Mouse (Mus musculus): ENCODE data around the gene Dnajc7. TPM values are rescaled to one million over a fixed set of nuclear protein-coding genes. Genes with fewer than 3 reads are reported as not detected.

Dnajc7 gene
- polyA plus RNA-seq, 1 experiment from 2014 or later = 289 TPM

GRCm38 (mm10) chr11:100609355-100609996, 10.5 kb downstream of the Dnajc7 start:
- Histone ChIP-seq H3K4me1 (ENCODE audit: control insufficient read depth, insufficient read depth, low read length) (peaks cover 7% of the 10 kb centered on the region; the same call in 1 of the 2 replicates), H3K4me3 (ENCODE audit: low read depth, low read length) (no peak overlapping the region), H3K9me3 (replicated peaks; ENCODE audit: control insufficient read depth, low read length, poor library complexity, severe bottlenecking) (no peaks in the 10 kb centered on the region), H3K36me3 (ENCODE audit: control insufficient read depth, insufficient read depth, low read length) (no peaks in the 10 kb centered on the region), H3K27me3 (ENCODE audit: control insufficient read depth, insufficient read depth, low read depth, low read length) (no peaks in the 10 kb centered on the region), H3K27ac (ENCODE audit: low read length) (peak overlapping the region; percentile 5; the same call in 1 of the 2 replicates), H3K4me2 (ENCODE audit: low read length) (no peak overlapping the region), H3K9ac (ENCODE audit: low read depth, low read length) (no peak overlapping the region)
- ATAC-seq = no peak
- 82% methylated on average over 5 of the region's 5 CpGs for WGBS

DNA sequence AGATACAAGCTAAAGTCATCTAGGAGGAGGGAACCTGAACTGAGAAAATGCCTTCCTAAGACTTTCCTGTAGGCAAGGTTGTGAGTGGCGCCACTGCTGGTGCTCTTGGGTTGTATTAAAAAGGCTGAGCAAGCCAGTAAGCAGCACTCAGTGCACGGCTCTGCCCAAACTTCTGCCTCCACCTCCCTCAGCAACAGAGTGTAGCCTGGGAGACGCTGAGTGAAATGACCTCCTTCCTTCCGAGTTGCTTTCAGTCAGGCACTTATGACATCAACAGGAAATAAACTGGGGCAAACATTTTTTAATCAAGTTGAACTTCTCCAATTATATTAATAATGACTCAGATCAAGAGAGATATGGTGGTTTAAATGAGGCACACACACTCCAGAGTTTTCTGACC, 11.2 kb downstream of the Dnajc7 start:
- H3K4me3 ChIP-seq (ENCODE audit: low read depth, low read length) = no peak overlapping the region
- ATAC-seq = no peak
- no peak overlapping the region for H3K4me2 ChIP-seq (ENCODE audit: low read length)
- peaks cover 8% of the 10 kb centered on the region; the same call in 1 of the 2 replicates for H3K4me1 ChIP-seq (ENCODE audit: control insufficient read depth, insufficient read depth, low read length)
- whole genome bisulfite sequencing = 76% methylated on average over 4 of the region's 4 CpGs
- H3K9me3 ChIP-seq (replicated peaks; ENCODE audit: control insufficient read depth, low read length, poor library complexity, severe bottlenecking) = no peaks in the 10 kb centered on the region
- no peak overlapping the region for H3K27ac ChIP-seq (ENCODE audit: low read length)
- H3K36me3 ChIP-seq (ENCODE audit: control insufficient read depth, insufficient read depth, low read length) = no peaks in the 10 kb centered on the region
- H3K27me3 ChIP-seq (ENCODE audit: control insufficient read depth, insufficient read depth, low read depth, low read length) = no peaks in the 10 kb centered on the region
- H3K9ac ChIP-seq (ENCODE audit: low read depth, low read length) = no peak overlapping the region

DNA sequence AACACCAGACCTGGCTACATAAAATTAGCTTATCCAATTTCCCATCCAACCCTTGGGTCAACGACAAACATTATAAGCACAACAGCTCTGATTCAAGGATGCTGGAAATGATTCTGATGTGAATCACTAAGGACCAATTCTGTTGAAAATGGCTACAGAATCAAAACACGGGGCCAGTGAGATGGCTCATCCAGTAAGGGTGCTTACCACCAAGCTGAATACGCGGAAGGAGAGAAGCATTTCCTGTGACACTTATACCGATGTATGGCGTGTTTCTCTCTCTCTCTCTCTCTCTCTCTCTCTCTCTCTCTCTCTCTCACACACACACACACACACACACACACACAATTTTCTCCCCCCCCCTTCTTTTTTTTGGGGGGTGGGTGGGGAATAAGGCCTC, 12.8 kb downstream of the Dnajc7 start:
- 87% methylated on average over 6 of the region's 6 CpGs for WGBS
- H3K4me3 ChIP-seq (ENCODE audit: low read depth, low read length) = no peak overlapping the region
- H3K4me1 ChIP-seq (ENCODE audit: control insufficient read depth, insufficient read depth, low read length) = peaks cover 8% of the 10 kb centered on the region; the same call in 1 of the 2 replicates
- H3K4me2 ChIP-seq (ENCODE audit: low read length) = no peak overlapping the region
- H3K9ac ChIP-seq (ENCODE audit: low read depth, low read length) = no peak overlapping the region
- no peak overlapping the region for H3K27ac ChIP-seq (ENCODE audit: low read length)
- H3K9me3 ChIP-seq (replicated peaks; ENCODE audit: control insufficient read depth, low read length, poor library complexity, severe bottlenecking) = no peaks in the 10 kb centered on the region
- no peak for ATAC-seq
- H3K27me3 ChIP-seq (ENCODE audit: control insufficient read depth, insufficient read depth, low read depth, low read length) = no peaks in the 10 kb centered on the region
- no peaks in the 10 kb centered on the region for H3K36me3 ChIP-seq (ENCODE audit: control insufficient read depth, insufficient read depth, low read length)

GRCm38 (mm10) chr11:100605451-100605850, 14.5 kb downstream of the Dnajc7 start:
- no peak overlapping the region for H3K27ac ChIP-seq (ENCODE audit: low read length)
- 79% methylated on average over 10 of the region's 10 CpGs for WGBS
- no peak for ATAC-seq

DNA sequence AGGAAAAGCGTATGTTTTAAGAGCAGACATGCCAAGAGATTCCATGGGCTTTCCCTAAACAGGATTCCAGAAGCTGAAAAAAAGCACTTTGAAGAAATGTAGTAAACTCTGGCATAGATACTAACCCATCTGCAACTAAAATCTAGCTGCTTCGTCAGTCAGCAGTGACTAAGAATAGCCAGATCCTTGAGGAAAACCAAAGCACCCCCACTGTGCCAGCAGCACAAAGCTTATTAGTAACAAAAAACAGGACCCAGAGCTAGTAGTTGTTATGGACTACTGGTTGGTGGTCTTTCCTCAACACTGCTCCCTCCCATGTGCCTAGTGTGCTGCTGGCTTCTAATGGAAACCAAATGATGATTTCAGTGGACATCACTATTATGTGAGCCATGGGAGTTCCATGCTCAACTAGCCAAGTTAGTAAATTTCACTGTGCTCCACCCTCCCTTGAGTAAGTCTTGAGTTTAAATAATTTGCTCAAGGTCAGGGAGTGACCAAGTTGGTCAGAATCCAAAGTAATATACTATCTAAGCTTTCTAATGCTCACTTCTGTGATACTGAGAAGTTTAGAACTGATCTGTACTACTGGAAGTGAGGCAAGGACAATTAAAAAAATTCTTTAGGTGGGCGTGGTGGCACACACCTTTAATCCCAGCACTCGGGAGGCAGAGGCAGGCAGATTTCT, 15.5 kb downstream of the Dnajc7 start:
- H3K4me1 ChIP-seq (ENCODE audit: control insufficient read depth, insufficient read depth, low read length) = 0 out of 2 replicates have a peak, but pooled peaks cover 6% of the 10 kb centered on the region
- H3K9ac ChIP-seq (ENCODE audit: low read depth, low read length) = no peak overlapping the region
- H3K9me3 ChIP-seq (replicated peaks; ENCODE audit: control insufficient read depth, low read length, poor library complexity, severe bottlenecking) = no peaks in the 10 kb centered on the region
- no peak for ATAC-seq
- H3K4me3 ChIP-seq (ENCODE audit: low read depth, low read length) = no peak overlapping the region
- no peak overlapping the region for H3K4me2 ChIP-seq (ENCODE audit: low read length)
- H3K27me3 ChIP-seq (ENCODE audit: control insufficient read depth, insufficient read depth, low read depth, low read length) = no peaks in the 10 kb centered on the region
- peak overlapping the region; percentile 4; the same call in 1 of the 2 replicates for H3K27ac ChIP-seq (ENCODE audit: low read length)
- 79% methylated on average over 4 of the region's 4 CpGs for WGBS
- H3K36me3 ChIP-seq (ENCODE audit: control insufficient read depth, insufficient read depth, low read length) = no peaks in the 10 kb centered on the region; the same call in 1 of the 2 replicates

More at GRCm38 (mm10) chr11:100605451-100605850, 14.5 kb downstream of the Dnajc7 start:
- Histone ChIP-seq H3K9ac (ENCODE audit: low read depth, low read length) (no peak overlapping the region), H3K36me3 (ENCODE audit: control insufficient read depth, insufficient read depth, low read length) (no peaks in the 10 kb centered on the region), H3K4me2 (ENCODE audit: low read length) (no peak overlapping the region), H3K27me3 (ENCODE audit: control insufficient read depth, insufficient read depth, low read depth, low read length) (no peaks in the 10 kb centered on the region), H3K4me3 (ENCODE audit: low read depth, low read length) (no peak overlapping the region), H3K9me3 (replicated peaks; ENCODE audit: control insufficient read depth, low read length, poor library complexity, severe bottlenecking) (no peaks in the 10 kb centered on the region), H3K4me1 (ENCODE audit: control insufficient read depth, insufficient read depth, low read length) (peaks cover 8% of the 10 kb centered on the region; the same call in 1 of the 2 replicates)

DNA sequence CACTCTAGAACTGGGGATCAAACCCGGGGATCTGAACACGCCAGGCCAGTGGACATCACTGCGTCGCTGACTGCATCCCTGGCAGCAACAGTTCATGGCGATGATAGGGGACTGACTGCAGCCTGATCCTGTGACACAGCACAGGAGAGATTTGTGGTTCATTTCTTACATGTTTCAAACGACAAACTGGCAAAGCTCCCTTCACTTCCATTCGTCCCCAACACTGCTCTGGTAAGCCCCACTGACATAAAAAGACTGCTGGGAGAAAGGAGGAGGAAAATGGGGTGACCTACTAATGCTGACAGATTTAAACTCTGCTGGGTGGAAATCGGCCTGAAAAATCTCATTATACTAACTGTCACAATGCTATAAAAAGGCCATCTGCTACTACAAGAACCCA, 16.2 kb downstream of the Dnajc7 start:
- H3K4me1 ChIP-seq (ENCODE audit: control insufficient read depth, insufficient read depth, low read length) = 0 out of 2 replicates have a peak, but pooled peaks cover 6% of the 10 kb centered on the region
- no peak overlapping the region for H3K27ac ChIP-seq (ENCODE audit: low read length)
- 69% methylated on average over 8 of the region's 8 CpGs for WGBS
- no peaks in the 10 kb centered on the region for H3K9me3 ChIP-seq (replicated peaks; ENCODE audit: control insufficient read depth, low read length, poor library complexity, severe bottlenecking)
- no peak for ATAC-seq
- H3K4me2 ChIP-seq (ENCODE audit: low read length) = no peak overlapping the region
- H3K27me3 ChIP-seq (ENCODE audit: control insufficient read depth, insufficient read depth, low read depth, low read length) = no peaks in the 10 kb centered on the region
- H3K4me3 ChIP-seq (ENCODE audit: low read depth, low read length) = no peak overlapping the region
- peaks cover 4% of the 10 kb centered on the region for H3K36me3 ChIP-seq (ENCODE audit: control insufficient read depth, insufficient read depth, low read length)
- H3K9ac ChIP-seq (ENCODE audit: low read depth, low read length) = no peak overlapping the region

DNA sequence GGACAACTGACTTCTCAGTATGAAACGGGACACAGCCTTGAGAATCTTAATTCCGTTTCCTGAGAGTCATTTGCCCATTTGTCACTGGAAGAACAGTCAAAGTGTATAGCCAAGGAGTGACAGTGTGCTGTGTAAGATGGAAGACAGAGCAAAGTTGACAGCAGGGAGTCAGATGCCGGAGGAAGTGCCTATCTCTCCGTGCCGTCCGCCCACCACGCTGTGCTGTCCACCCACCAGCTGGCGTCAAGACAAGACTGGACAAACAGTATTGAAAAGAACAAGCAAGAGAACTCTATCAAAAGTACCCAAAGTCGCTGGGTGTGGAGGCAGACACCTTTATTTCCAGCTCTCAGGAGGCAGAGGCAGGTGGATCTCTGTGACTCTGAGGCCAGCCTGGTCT, 16.8 kb downstream of the Dnajc7 start:
- Histone ChIP-seq H3K9ac (ENCODE audit: low read depth, low read length) (no peak overlapping the region), H3K4me1 (ENCODE audit: control insufficient read depth, insufficient read depth, low read length) (0 out of 2 replicates have a peak, but pooled peaks cover 6% of the 10 kb centered on the region), H3K9me3 (replicated peaks; ENCODE audit: control insufficient read depth, low read length, poor library complexity, severe bottlenecking) (no peaks in the 10 kb centered on the region), H3K27ac (ENCODE audit: low read length) (no peak overlapping the region), H3K4me3 (ENCODE audit: low read depth, low read length) (no peak overlapping the region), H3K4me2 (ENCODE audit: low read length) (no peak overlapping the region), H3K36me3 (ENCODE audit: control insufficient read depth, insufficient read depth, low read length) (peaks cover 5% of the 10 kb centered on the region), H3K27me3 (ENCODE audit: control insufficient read depth, insufficient read depth, low read depth, low read length) (no peaks in the 10 kb centered on the region)
- ATAC-seq = no peak
- WGBS = 93% methylated on average over 9 of the region's 9 CpGs

- H3K9ac ChIP-seq (ENCODE audit: low read depth, low read length) = no peak overlapping the region
- H3K9me3 ChIP-seq (replicated peaks; ENCODE audit: control insufficient read depth, low read length, poor library complexity, severe bottlenecking) = no peaks in the 10 kb centered on the region
- 0 out of 2 replicates have a peak, but pooled peaks cover 6% of the 10 kb centered on the region for H3K4me1 ChIP-seq (ENCODE audit: control insufficient read depth, insufficient read depth, low read length)
- H3K4me2 ChIP-seq (ENCODE audit: low read length) = no peak overlapping the region
- no peak for ATAC-seq
- H3K27ac ChIP-seq (ENCODE audit: low read length) = no peak overlapping the region
- peaks cover 21% of the 10 kb centered on the region for H3K36me3 ChIP-seq (ENCODE audit: control insufficient read depth, insufficient read depth, low read length)
- H3K4me3 ChIP-seq (ENCODE audit: low read depth, low read length) = no peak overlapping the region
- WGBS = 94% methylated on average over 3 of the region's 3 CpGs
- no peaks in the 10 kb centered on the region for H3K27me3 ChIP-seq (ENCODE audit: control insufficient read depth, insufficient read depth, low read depth, low read length)
Measured at GRCm38 (mm10) chr11:100601372-100601771, 18.6 kb downstream of the Dnajc7 start.

DNA sequence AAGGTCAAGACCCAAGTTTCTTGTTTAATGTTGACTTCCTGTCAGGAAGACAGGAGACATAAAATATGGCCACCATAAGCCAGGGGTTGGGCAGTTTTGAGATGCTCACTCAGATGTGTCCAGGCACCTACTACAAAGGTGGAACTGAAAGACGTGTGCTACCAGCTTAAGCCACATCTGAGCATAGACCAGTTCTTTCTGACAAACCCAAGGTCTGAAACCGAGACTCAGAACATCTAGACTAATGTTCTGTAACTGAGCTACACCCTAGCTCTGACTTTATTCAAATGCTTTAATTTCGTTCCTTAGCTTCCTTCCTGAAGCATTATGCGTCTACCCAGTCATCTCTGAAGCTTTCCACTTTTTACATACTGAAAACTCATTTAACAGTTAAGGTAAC, 21.9 kb downstream of the Dnajc7 start:
- no peak overlapping the region for H3K9ac ChIP-seq (ENCODE audit: low read depth, low read length)
- no peaks in the 10 kb centered on the region for H3K4me1 ChIP-seq (ENCODE audit: control insufficient read depth, insufficient read depth, low read length)
- H3K36me3 ChIP-seq (ENCODE audit: control insufficient read depth, insufficient read depth, low read length) = peaks cover 23% of the 10 kb centered on the region
- no peaks in the 10 kb centered on the region for H3K27me3 ChIP-seq (ENCODE audit: control insufficient read depth, insufficient read depth, low read depth, low read length)
- ATAC-seq = no peak
- no peak overlapping the region for H3K4me2 ChIP-seq (ENCODE audit: low read length)
- WGBS = 89% methylated on average over 4 of the region's 4 CpGs
- H3K9me3 ChIP-seq (replicated peaks; ENCODE audit: control insufficient read depth, low read length, poor library complexity, severe bottlenecking) = no peaks in the 10 kb centered on the region
- no peak overlapping the region for H3K27ac ChIP-seq (ENCODE audit: low read length)
- no peak overlapping the region for H3K4me3 ChIP-seq (ENCODE audit: low read depth, low read length)
